Mouse (Mus musculus): ENCODE results near the gene Nktr. TPM values are rescaled to one million over a fixed set of nuclear protein-coding genes. Genes with fewer than 3 reads are reported as not detected.

The Nktr gene
- total and polyA plus RNA-seq, 3 experiments = 32.4 to 70.7 (median 34.3) TPM

DNA sequence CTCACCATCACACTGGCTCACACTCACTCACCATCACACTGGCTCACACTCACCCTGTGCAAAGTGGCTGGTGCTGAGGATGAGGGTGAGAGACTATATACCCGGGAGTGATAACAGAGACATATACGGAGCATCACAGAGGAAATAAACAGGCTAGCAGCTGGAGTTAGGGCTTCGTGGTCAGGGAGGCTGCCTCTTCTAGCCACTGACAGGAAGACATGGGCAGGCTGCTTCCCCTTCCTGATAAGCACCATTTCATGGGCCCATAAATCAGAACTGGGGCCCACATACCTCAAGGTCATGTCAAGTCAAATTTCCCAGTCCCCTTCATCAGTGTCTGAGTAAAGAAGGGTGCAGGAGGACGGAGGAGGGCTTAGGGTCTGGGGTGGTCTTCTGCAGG is 41.9 kb upstream of the Nktr start:
- peak; percentile 23 for DNase-seq (ENCODE audit: low read depth, low spot score)
- Histone ChIP-seq H3K36me3 (ENCODE audit: control insufficient read depth in 1 of 2, insufficient read depth in 2 of 2, low read length in 2 of 2) (peaks cover 0 to 7% of the 10 kb centered on the region in 2 experiments; a peak in 2 of 4 replicates), H3K79me2 (ENCODE audit: control insufficient read depth, insufficient read depth, low read length, poor library complexity) (no peaks in the 10 kb centered on the region), H3K9ac (ENCODE audit: control insufficient read depth, low read depth, low read length, poor library complexity, severe bottlenecking) (no peak overlapping the region), H3K27me3 (ENCODE audit: control insufficient read depth in 1 of 2, insufficient read depth in 2 of 2, low read length in 2 of 2) (no peaks in the 10 kb centered on the region), H3K27ac (ENCODE audit: control insufficient read depth, low read depth, low read length) (no peak overlapping the region), H3K4me1 (ENCODE audit: control insufficient read depth in 1 of 2, insufficient read depth in 2 of 2, low read length in 2 of 2) (peaks cover 0 to 16% of the 10 kb centered on the region in 2 experiments; a peak in 2 of 4 replicates), H3K9me3 (replicated peaks; ENCODE audit: insufficient read depth, low read length) (no peaks in the 10 kb centered on the region), H3K4me3 (ENCODE audit: control insufficient read depth in 1 of 2, insufficient read depth in 1 of 2, low read depth in 2 of 2, low read length in 2 of 2) (no peak overlapping the region)
- TF ChIP-seq E2F4 (IDR thresholded peaks at IDR 0.05; ENCODE audit: borderline replicate concordance, low read depth, low read length) (no peak), NRF1 (IDR thresholded peaks at IDR 0.05; ENCODE audit: insufficient read depth, low read depth, low read length, poor library complexity, severe bottlenecking) (no peak), MEF2A (IDR thresholded peaks at IDR 0.05; ENCODE audit: extremely low read depth, insufficient replicate concordance, low read depth, low read length, poor library complexity, severe bottlenecking) (no peak), RCOR1 (IDR thresholded peaks at IDR 0.05; ENCODE audit: low read depth, low read length) (no peak), ZKSCAN1 (IDR thresholded peaks at IDR 0.05; ENCODE audit: low read depth, low read length) (no peak), BHLHE40 (IDR thresholded peaks at IDR 0.05; ENCODE audit: borderline replicate concordance, low read depth, low read length) (no peak), POLR2AphosphoS5 (IDR thresholded peaks at IDR 0.05; ENCODE audit: borderline replicate concordance, low read depth, low read length) (no peak), USF2 (IDR thresholded peaks at IDR 0.05; ENCODE audit: borderline replicate concordance in 1 of 2, insufficient read depth in 1 of 2, low read depth in 1 of 2, low read length in 2 of 2) (no peak), CTCF (IDR thresholded peaks at IDR 0.05 in 2 of 3, conservative IDR thresholded peaks at IDR 0.05 in 1 of 3; ENCODE audit: control insufficient read depth in 1 of 3, insufficient read depth in 1 of 3, low read depth in 2 of 3, low read length in 3 of 3, poor library complexity in 1 of 3, severe bottlenecking in 1 of 3) (no peak), USF1 (IDR thresholded peaks at IDR 0.05; ENCODE audit: low read depth, low read length) (no peak), POLR2A (IDR thresholded peaks at IDR 0.05; ENCODE audit: control insufficient read depth in 1 of 2, insufficient read depth in 1 of 2, low read depth in 1 of 2, low read length in 2 of 2, poor library complexity in 1 of 2) (no peak), ETS1 (IDR thresholded peaks at IDR 0.05; ENCODE audit: low read depth, low read length) (no peak), MYB (IDR thresholded peaks at IDR 0.05; ENCODE audit: low read depth, low read length) (no peak), RAD21 (IDR thresholded peaks at IDR 0.05; ENCODE audit: low read depth, low read length) (no peak), TCF12 (IDR thresholded peaks at IDR 0.05; ENCODE audit: low read depth, low read length) (no peak), CHD2 (IDR thresholded peaks at IDR 0.05; ENCODE audit: low read length) (no peak), SMC3 (IDR thresholded peaks at IDR 0.05; ENCODE audit: low read depth, low read length) (no peak), MXI1 (IDR thresholded peaks at IDR 0.05; ENCODE audit: low read depth, low read length) (no peak)

DNA sequence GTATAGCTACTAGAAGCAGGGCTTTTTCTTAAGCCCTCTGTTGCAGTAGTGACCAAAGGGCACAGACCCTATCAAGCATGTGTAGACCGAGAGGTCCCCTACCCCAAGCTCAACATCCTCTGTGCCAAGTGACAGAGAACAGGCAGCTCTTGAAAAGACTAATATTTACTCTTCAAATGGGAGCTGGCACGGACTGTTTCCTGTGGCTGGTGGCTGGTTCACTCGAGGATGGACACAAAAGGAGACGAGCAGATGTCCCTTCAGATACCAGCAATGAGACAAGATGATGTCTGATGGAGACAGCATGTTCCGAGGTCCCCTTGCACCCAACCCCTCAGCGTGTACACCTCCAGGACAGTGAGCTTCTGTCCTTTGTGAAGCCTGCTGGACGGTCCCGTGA is 41.5 kb upstream of the Nktr start:
- peaks cover 0 to 4% of the 10 kb centered on the region in 2 experiments; a peak in 1 of 4 replicates for H3K36me3 ChIP-seq (ENCODE audit: control insufficient read depth in 1 of 2, insufficient read depth in 2 of 2, low read length in 2 of 2)
- H3K9me3 ChIP-seq (replicated peaks; ENCODE audit: insufficient read depth, low read length) = no peaks in the 10 kb centered on the region
- no peak overlapping the region for H3K9ac ChIP-seq (ENCODE audit: control insufficient read depth, low read depth, low read length, poor library complexity, severe bottlenecking)
- no peak overlapping the region for H3K27ac ChIP-seq (ENCODE audit: control insufficient read depth, low read depth, low read length)
- H3K79me2 ChIP-seq (ENCODE audit: control insufficient read depth, insufficient read depth, low read length, poor library complexity) = no peaks in the 10 kb centered on the region
- no peak for TF ChIP-seq GATA1 (IDR thresholded peaks at IDR 0.05; ENCODE audit: low read depth, low read length)
- TF ChIP-seq RCOR1 (IDR thresholded peaks at IDR 0.05; ENCODE audit: low read depth, low read length) = no peak
- no peak for TF ChIP-seq JUND (IDR thresholded peaks at IDR 0.05; ENCODE audit: low read depth, low read length)
- no peak for TF ChIP-seq BHLHE40 (IDR thresholded peaks at IDR 0.05; ENCODE audit: borderline replicate concordance, low read depth, low read length)
- TF ChIP-seq TAL1 (IDR thresholded peaks at IDR 0.05; ENCODE audit: low read length) = no peak
- no peak for TF ChIP-seq POLR2AphosphoS5 (IDR thresholded peaks at IDR 0.05; ENCODE audit: borderline replicate concordance, low read depth, low read length)
- no peak for TF ChIP-seq CHD2 (IDR thresholded peaks at IDR 0.05; ENCODE audit: low read length)
- TF ChIP-seq MYB (IDR thresholded peaks at IDR 0.05; ENCODE audit: low read depth, low read length) = no peak
- TF ChIP-seq HCFC1 (IDR thresholded peaks at IDR 0.05; ENCODE audit: low read depth, low read length) = no peak
- no peak for TF ChIP-seq SIN3A (IDR thresholded peaks at IDR 0.05; ENCODE audit: low read length)
- TF ChIP-seq MAFK (IDR thresholded peaks at IDR 0.05; ENCODE audit: borderline replicate concordance, low read depth, low read length) = no peak
- no peak for TF ChIP-seq ETS1 (IDR thresholded peaks at IDR 0.05; ENCODE audit: low read depth, low read length)
- TF ChIP-seq ELF1 (IDR thresholded peaks at IDR 0.05; ENCODE audit: low read depth, low read length) = no peak
- TF ChIP-seq E2F4 (IDR thresholded peaks at IDR 0.05; ENCODE audit: borderline replicate concordance, low read depth, low read length) = no peak
- no peak for TF ChIP-seq TBP (IDR thresholded peaks at IDR 0.05; ENCODE audit: low read depth, low read length)
- TF ChIP-seq CHD1 (IDR thresholded peaks at IDR 0.05; ENCODE audit: low read depth, low read length) = no peak
- DNase-seq (ENCODE audit: low read depth, low spot score) = no peak
- H3K4me3 ChIP-seq (ENCODE audit: control insufficient read depth in 1 of 2, insufficient read depth in 1 of 2, low read depth in 2 of 2, low read length in 2 of 2) = no peak overlapping the region
- H3K4me1 ChIP-seq (ENCODE audit: control insufficient read depth in 1 of 2, insufficient read depth in 2 of 2, low read length in 2 of 2) = peaks cover 0 to 13% of the 10 kb centered on the region in 2 experiments; a peak in 2 of 4 replicates
- no peaks in the 10 kb centered on the region for H3K27me3 ChIP-seq (ENCODE audit: control insufficient read depth in 1 of 2, insufficient read depth in 2 of 2, low read length in 2 of 2)

Measured in MEL (cell line).